Mouse (Mus musculus) layer of hippocampus, adult 9-10 months (tissue): ENCODE results near the gene Adk.
A peak's percentile ranks its signal among the peaks of the same experiment; 100 is the strongest.
"Not testable (repeated sequence)": the region's sequence is repeated elsewhere in the genome, so short reads cannot be mapped to it uniquely, and the experiment has no call there.

ENCODE experiments used
- DNase-seq: peaks from one replicate; pipeline ENCODE4 v3.0.0; 2022; ENCODE audit warnings: low spot score

Adk gene

GRCm38 (mm10) chr14:21065490-21066162, 13.3 kb downstream of the Adk start:
- no peak for DNase-seq

- DNase-seq, result no peak
Observed at GRCm38 (mm10) chr14:21069594-21069993, 17.2 kb downstream of the Adk start.

- no peak for DNase-seq
Observed at GRCm38 (mm10) chr14:21073981-21074380, 21.6 kb downstream of the Adk start.

GRCm38 (mm10) chr14:21074398-21075320, 22.3 kb downstream of the Adk start:
- no peak for DNase-seq

GRCm38 (mm10) chr14:21075751-21076500, 23.6 kb downstream of the Adk start:
- peak; percentile 63 for DNase-seq

GRCm38 (mm10) chr14:21076501-21077194, 24.3 kb downstream of the Adk start:
- DNase-seq, result no peak

GRCm38 (mm10) chr14:21077939-21078338, 25.6 kb downstream of the Adk start:
- no peak for DNase-seq

GRCm38 (mm10) chr14:21078511-21078910, 26.1 kb downstream of the Adk start:
- DNase-seq, result no peak

GRCm38 (mm10) chr14:21082823-21083222, 30.4 kb downstream of the Adk start:
- no peak for DNase-seq

- no peak for DNase-seq
Observed at GRCm38 (mm10) chr14:21085666-21086065, 33.3 kb downstream of the Adk start.

- DNase-seq, result no peak
Observed at GRCm38 (mm10) chr14:21086106-21086505, 33.7 kb downstream of the Adk start.

- DNase-seq, result no peak
Observed at GRCm38 (mm10) chr14:21086827-21087351, 34.5 kb downstream of the Adk start.

GRCm38 (mm10) chr14:21087390-21088060, 35.2 kb downstream of the Adk start:
- DNase-seq, result no peak

GRCm38 (mm10) chr14:21088731-21089130, 36.4 kb downstream of the Adk start:
- DNase-seq, result no peak

- no peak for DNase-seq
Observed at GRCm38 (mm10) chr14:21090400-21090799, 38.0 kb downstream of the Adk start.

GRCm38 (mm10) chr14:21090930-21091486, 38.6 kb downstream of the Adk start:
- no peak for DNase-seq

- DNase-seq, result not testable (repeated sequence)
Observed at GRCm38 (mm10) chr14:21094161-21094560, 41.8 kb downstream of the Adk start.

- no peak for DNase-seq
Observed at GRCm38 (mm10) chr14:21096279-21096678, 43.9 kb downstream of the Adk start.

GRCm38 (mm10) chr14:21096689-21097088, 44.3 kb downstream of the Adk start:
- DNase-seq, result no peak

GRCm38 (mm10) chr14:21099371-21099770, 47.0 kb downstream of the Adk start:
- no peak for DNase-seq

- no peak for DNase-seq
Observed at GRCm38 (mm10) chr14:21100876-21101275, 48.5 kb downstream of the Adk start.
